ENCODE assay signal across 9 mouse cellular contexts in the genomic region with DNA sequence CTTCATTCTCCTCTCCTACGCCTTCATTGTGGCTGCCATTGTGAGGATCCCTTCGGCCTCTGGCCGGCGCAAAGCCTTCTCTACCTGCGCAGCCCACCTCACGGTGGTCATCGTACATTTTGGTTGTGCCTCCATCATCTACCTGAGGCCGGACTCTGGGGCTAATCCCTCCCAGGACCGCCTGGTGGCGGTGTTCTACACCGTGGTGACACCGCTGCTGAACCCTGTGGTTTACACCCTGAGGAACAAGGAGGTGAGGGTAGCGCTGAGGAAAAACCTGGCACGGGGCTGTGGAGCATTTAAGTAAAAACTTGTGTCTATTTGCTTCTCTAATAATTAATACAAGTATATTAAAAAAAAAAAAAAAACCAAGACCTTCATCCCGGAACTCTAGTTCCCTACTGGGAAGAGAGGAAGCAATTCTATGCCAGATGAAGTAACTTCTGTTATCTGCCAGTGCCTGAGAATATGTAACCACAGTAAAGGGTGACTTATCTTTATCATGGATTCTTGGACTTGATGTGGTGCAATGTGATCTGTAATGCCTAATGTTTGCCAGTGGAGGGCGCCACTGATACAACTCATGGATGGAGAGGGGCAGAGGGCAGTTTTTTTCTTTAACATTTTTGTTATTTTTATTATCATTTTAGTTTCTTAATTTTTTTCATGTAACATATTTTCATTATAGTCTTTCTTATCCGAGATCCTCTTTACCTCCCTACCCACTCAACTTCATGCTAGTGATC. TPM values are rescaled to one million over a fixed set of nuclear protein-coding genes. Genes with fewer than 3 reads are reported as not detected.
DNase-seq lines count a peak whose midpoint lies in the region; ATAC-seq and TF ChIP-seq lines count a peak whose summit lies in the region.
"Had no signal": no experiment of that assay in that cellular context is flagged by ENCODE, and none has a peak within 500 bp of the region (broad histone marks: within the 10 kb centered on the region; RNA-seq: fewer than 3 reads in every experiment).

No protein-coding gene starts in this region.

- no peaks in the 10 kb centered on the region for H3K27me3 ChIP-seq in forebrain, embryonic 15.5 days
- H3K27me3 ChIP-seq in hindbrain, embryonic 14.5 days (ENCODE audit: control insufficient read depth, insufficient read depth, low read length), result no peaks in the 10 kb centered on the region
- H3K27me3 ChIP-seq: heart, embryonic 13.5 days had no signal

- no peak overlapping the region for H3K27ac ChIP-seq in ES-E14 (ENCODE audit: insufficient read depth, low read depth, low read length, poor library complexity, severe bottlenecking)
- no peak overlapping the region for H3K27ac ChIP-seq in forebrain, embryonic 15.5 days (replicated peaks)
- no peak overlapping the region for H3K27ac ChIP-seq in hindbrain, embryonic 14.5 days
- H3K27ac ChIP-seq: heart, embryonic 13.5 days had no signal

- no peak for ATAC-seq in forebrain, embryonic 15.5 days (replicated peaks)
- ATAC-seq in hindbrain, embryonic 14.5 days (ENCODE audit: low FRiP score), result no peak

- in situ Hi-C loops in ES-E14 (cut with MboI; ENCODE audit: low sequenced_read_pairs in 2 of 2, unreplicated experiment in 2 of 2), result no loop called here

- no peaks in the 10 kb centered on the region for H3K36me3 ChIP-seq in ES-E14 (ENCODE audit: control insufficient read depth, insufficient read depth, low read length, poor library complexity, severe bottlenecking)
- H3K36me3 ChIP-seq in forebrain, embryonic 15.5 days, result no peaks in the 10 kb centered on the region
- no peaks in the 10 kb centered on the region for H3K36me3 ChIP-seq in hindbrain, embryonic 14.5 days (replicated peaks; ENCODE audit: control insufficient read depth, insufficient read depth)
- H3K36me3 ChIP-seq: heart, embryonic 13.5 days had no signal

- 57% methylated on average over 17 of the region's 17 CpGs for WGBS in forebrain, embryonic 15.5 days
- WGBS in hindbrain, embryonic 14.5 days, result 63% methylated on average over 17 of the region's 17 CpGs

- no peak overlapping the region for H3K4me2 ChIP-seq in forebrain, embryonic 15.5 days (replicated peaks)
- H3K4me2 ChIP-seq in hindbrain, embryonic 14.5 days (replicated peaks), result no peak overlapping the region
- H3K4me2 ChIP-seq: heart, embryonic 13.5 days had no signal

- no peaks in the 10 kb centered on the region for H3K4me1 ChIP-seq in ES-E14 (ENCODE audit: control insufficient read depth in 2 of 2, insufficient read depth in 2 of 2, low read length in 2 of 2, poor library complexity in 1 of 2)
- H3K4me1 ChIP-seq in forebrain, embryonic 15.5 days, result no peaks in the 10 kb centered on the region
- H3K4me1 ChIP-seq in hindbrain, embryonic 14.5 days (replicated peaks; ENCODE audit: control insufficient read depth, insufficient read depth, low read length), result no peaks in the 10 kb centered on the region

- H3K9ac ChIP-seq in ES-E14 (ENCODE audit: insufficient read depth, low read depth, low read length, poor library complexity, severe bottlenecking), result no peak overlapping the region
- H3K9ac ChIP-seq in forebrain, embryonic 15.5 days (replicated peaks), result no peak overlapping the region
- no peak overlapping the region for H3K9ac ChIP-seq in hindbrain, embryonic 14.5 days
- H3K9ac ChIP-seq: heart, embryonic 13.5 days had no signal

- H3K4me3 ChIP-seq in ES-E14 (ENCODE audit: insufficient read depth in 1 of 2, low read depth in 1 of 2, low read length in 2 of 2, poor library complexity in 1 of 2, severe bottlenecking in 1 of 2), result no peak overlapping the region
- H3K4me3 ChIP-seq in forebrain, embryonic 15.5 days, result no peak overlapping the region
- H3K4me3 ChIP-seq in hindbrain, embryonic 14.5 days (replicated peaks; ENCODE audit: low read length), result no peak overlapping the region
- H3K4me3 ChIP-seq: heart, embryonic 13.5 days had no signal

- no peaks in the 10 kb centered on the region for H3K9me3 ChIP-seq in ES-E14 (ENCODE audit: control insufficient read depth, insufficient read depth, low read depth, low read length)
- no peaks in the 10 kb centered on the region for H3K9me3 ChIP-seq in forebrain, embryonic 15.5 days
- H3K9me3 ChIP-seq in hindbrain, embryonic 14.5 days (ENCODE audit: control insufficient read depth, low read length), result no peaks in the 10 kb centered on the region
- H3K9me3 ChIP-seq: heart, embryonic 13.5 days had no signal

- DNase-seq in kidney, postnatal 10 days, result peak; percentile 31
- no peak for DNase-seq in kidney, postnatal 14 days
- DNase-seq in ES-E14 (ENCODE audit: low read depth, low spot score), result peak; percentile 62
- DNase-seq in adrenal gland, postnatal 36 days, result peak; percentile 20 to 34
- DNase-seq in lung, postnatal 10 days, result peak; percentile 29
- DNase-seq in layer of hippocampus, postnatal 36 days, result no peak
- DNase-seq in hindbrain, embryonic 14.5 days (ENCODE audit: low spot score), result no peak

TF ChIP-seq in ES-E14, 5 proteins besides CTCF, POLR2A, EP300 and RAD21:
- TF ChIP-seq CHD2 (IDR thresholded peaks at IDR 0.05; ENCODE audit: low read depth, low read length) (no peak), ZNF384 (IDR thresholded peaks at IDR 0.05; ENCODE audit: low read depth, low read length) (0 out of 2 replicates have a peak, but pooled peaks have one; percentile 42), HCFC1 (IDR thresholded peaks at IDR 0.05; ENCODE audit: borderline replicate concordance, insufficient read depth, low read length) (no peak), MAFK (IDR thresholded peaks at IDR 0.05; ENCODE audit: insufficient read depth, low read depth, low read length) (no peak), ZC3H11A (IDR thresholded peaks at IDR 0.05; ENCODE audit: borderline replicate concordance, low read depth, low read length) (0 out of 2 replicates have a peak, but pooled peaks have one; percentile 46)

RNA-seq across cellular contexts. Expression of gene Olfr1358, which starts 3.2 kb away (rescaled TPM):
- total RNA-seq in ES-E14 (2012; rRNA removed), result not detected in 2 replicates
- total RNA-seq in adrenal gland, postnatal 36 days (2021), result not detected
- not detected for total RNA-seq in layer of hippocampus, postnatal 36 days (2021)
- not detected in 2 replicates for polyA plus RNA-seq in forebrain, embryonic 15.5 days (2015; fragmentation: Nextera tagmentation; extraction: Ambion mirVana)
- not detected in 2 replicates for polyA plus RNA-seq in hindbrain, embryonic 14.5 days (2014; fragmentation: Nextera tagmentation; extraction: Ambion mirVana)
- polyA plus RNA-seq: heart, embryonic 13.5 days had no signal

RNA-seq across cellular contexts. Expression of gene Ilvbl, which starts 53.7 kb away (rescaled TPM):
- 25.5 and 36.0 TPM in 2 replicates for total RNA-seq in ES-E14 (2012; rRNA removed)
- 10 to 100 TPM; 51.0 to 62.0 TPM for total RNA-seq in adrenal gland, postnatal 36 days (2021)
- 10 to 100 TPM; 15.6 to 24.1 TPM for total RNA-seq in layer of hippocampus, postnatal 36 days (2021)
- polyA plus RNA-seq in forebrain, embryonic 15.5 days (2015; fragmentation: Nextera tagmentation; extraction: Ambion mirVana), result 39.7 and 40.6 TPM in 2 replicates
- 42.7 and 46.0 TPM in 2 replicates for polyA plus RNA-seq in hindbrain, embryonic 14.5 days (2014; fragmentation: Nextera tagmentation; extraction: Ambion mirVana)

RNA-seq across cellular contexts. Expression of gene Pdxk, which starts 55.7 kb away (rescaled TPM):
- total RNA-seq in ES-E14 (2012; rRNA removed), result 10.1 and 10.3 TPM in 2 replicates
- total RNA-seq in adrenal gland, postnatal 36 days (2021), result 10 to 100 TPM; 26.4 to 27.3 TPM
- total RNA-seq in layer of hippocampus, postnatal 36 days (2021), result 100 to 1,000 TPM in 1 of 2 experiments, 10 to 100 TPM in 1; 93.3 to 102 TPM
- polyA plus RNA-seq in forebrain, embryonic 15.5 days (2015; fragmentation: Nextera tagmentation; extraction: Ambion mirVana), result 13.6 and 13.9 TPM in 2 replicates
- 30.0 and 32.9 TPM in 2 replicates for polyA plus RNA-seq in hindbrain, embryonic 14.5 days (2014; fragmentation: Nextera tagmentation; extraction: Ambion mirVana)

Comparison
In these comparisons a context has a peak if more than half of its experiments do, and no peak if none do; other contexts are left out.
1. DNase-seq: peak in kidney, postnatal 10 days (single experiment), ES-E14 (single experiment), adrenal gland, postnatal 36 days (2 of 2) and lung, postnatal 10 days (single experiment); none in kidney, postnatal 14 days (single experiment), layer of hippocampus, postnatal 36 days (0 of 2) and hindbrain, embryonic 14.5 days (single experiment).